Mouse (Mus musculus): Measurements from ENCODE around the gene Gm28308. TPM values are rescaled to one million over a fixed set of nuclear protein-coding genes. Genes with fewer than 3 reads are reported as not detected.

Gene Gm28308
- polyA plus RNA-seq, 2 experiments: 1.1 to 3.2 TPM

GRCm38 (mm10) chr6:52259811-52260261, 46.7 kb upstream of the Gm28308 start:
- H3K9ac ChIP-seq (ENCODE audit: low read depth, low read length, severe bottlenecking): peak overlapping the region; percentile 99
- under 1% methylated on average over 32 of the region's 39 CpGs for WGBS
- H3K27ac ChIP-seq (replicated peaks; ENCODE audit: low read depth, low read length): peak overlapping the region; percentile 95

GRCm38 (mm10) chr6:52259081-52259790, 46.1 kb upstream of the Gm28308 start:
- Histone ChIP-seq H3K4me2 (replicated peaks; ENCODE audit: low read depth, low read length, severe bottlenecking) (peak overlapping the region; percentile 96), H3K36me3 (ENCODE audit: control insufficient read depth, insufficient read depth, low read length) (peaks cover 10% of the 10 kb centered on the region; the same call in 1 of the 2 replicates), H3K4me3 (replicated peaks; ENCODE audit: low read length) (peak overlapping the region; percentile 76), H3K9ac (ENCODE audit: low read depth, low read length, severe bottlenecking) (peak overlapping the region; percentile 99), H3K9me3 (ENCODE audit: control insufficient read depth, low read length) (no peaks in the 10 kb centered on the region), H3K4me1 (ENCODE audit: control insufficient read depth, insufficient read depth, low read length) (0 out of 2 replicates have a peak, but pooled peaks cover 2% of the 10 kb centered on the region), H3K27me3 (ENCODE audit: control insufficient read depth, insufficient read depth, low read length) (peaks cover 12% of the 10 kb centered on the region; the same call in 1 of the 2 replicates), H3K27ac (replicated peaks; ENCODE audit: low read depth, low read length) (peak overlapping the region; percentile 95)
- DNase-seq (ENCODE audit: low spot score): no peak
- 1% methylated on average over 24 of the region's 25 CpGs for WGBS
- no peak; the same call in 1 of the 2 replicates for TF ChIP-seq POLR2A (IDR thresholded peaks at IDR 0.05; ENCODE audit: borderline replicate concordance, extremely low read depth, insufficient read depth, insufficient read length)
- ATAC-seq (ENCODE audit: low FRiP score, low read depth): no peak

More at GRCm38 (mm10) chr6:52259811-52260261, 46.7 kb upstream of the Gm28308 start:
- H3K4me3 ChIP-seq (replicated peaks; ENCODE audit: low read length): peak overlapping the region; percentile 76
- DNase-seq (ENCODE audit: low spot score): no peak
- H3K36me3 ChIP-seq (ENCODE audit: control insufficient read depth, insufficient read depth, low read length): peaks cover 10% of the 10 kb centered on the region; the same call in 1 of the 2 replicates
- peaks cover 12% of the 10 kb centered on the region; the same call in 1 of the 2 replicates for H3K27me3 ChIP-seq (ENCODE audit: control insufficient read depth, insufficient read depth, low read length)
- H3K9me3 ChIP-seq (ENCODE audit: control insufficient read depth, low read length): no peaks in the 10 kb centered on the region
- 0 out of 2 replicates have a peak, but pooled peaks cover 2% of the 10 kb centered on the region for H3K4me1 ChIP-seq (ENCODE audit: control insufficient read depth, insufficient read depth, low read length)
- TF ChIP-seq POLR2A (IDR thresholded peaks at IDR 0.05; ENCODE audit: borderline replicate concordance, extremely low read depth, insufficient read depth, insufficient read length): no peak
- no peak for ATAC-seq (ENCODE audit: low FRiP score, low read depth)
- peak overlapping the region; percentile 96 for H3K4me2 ChIP-seq (replicated peaks; ENCODE audit: low read depth, low read length, severe bottlenecking)

- no peak for ATAC-seq (ENCODE audit: low FRiP score, low read depth)
- Histone ChIP-seq H3K9me3 (ENCODE audit: control insufficient read depth, low read length) (no peaks in the 10 kb centered on the region), H3K4me2 (replicated peaks; ENCODE audit: low read depth, low read length, severe bottlenecking) (peak overlapping the region; percentile 96), H3K4me3 (replicated peaks; ENCODE audit: low read length) (peak overlapping the region; percentile 76), H3K4me1 (ENCODE audit: control insufficient read depth, insufficient read depth, low read length) (0 out of 2 replicates have a peak, but pooled peaks cover 3% of the 10 kb centered on the region), H3K27me3 (ENCODE audit: control insufficient read depth, insufficient read depth, low read length) (peaks cover 7% of the 10 kb centered on the region; the same call in 1 of the 2 replicates), H3K27ac (replicated peaks; ENCODE audit: low read depth, low read length) (0 out of 2 replicates have a peak overlapping the region, but pooled peaks have one; percentile 1), H3K9ac (ENCODE audit: low read depth, low read length, severe bottlenecking) (peak overlapping the region; percentile 99), H3K36me3 (ENCODE audit: control insufficient read depth, insufficient read depth, low read length) (peaks cover 26% of the 10 kb centered on the region; the same call in 1 of the 2 replicates)
- TF ChIP-seq POLR2A (IDR thresholded peaks at IDR 0.05; ENCODE audit: borderline replicate concordance, extremely low read depth, insufficient read depth, insufficient read length): no peak
- peak; percentile 90 for DNase-seq (ENCODE audit: low spot score)
- under 1% methylated on average over 6 of the region's 6 CpGs for WGBS
Observed at GRCm38 (mm10) chr6:52256956-52257355, 43.8 kb upstream of the Gm28308 start.

GRCm38 (mm10) chr6:52253511-52254500, 40.7 kb upstream of the Gm28308 start:
- DNase-seq (ENCODE audit: low spot score) (no peak), ATAC-seq (ENCODE audit: low FRiP score, low read depth) (peak; percentile 8; the same call in 1 of the 2 replicates)
- 0 out of 2 replicates have a peak, but pooled peaks have one; percentile 11 for TF ChIP-seq POLR2A (IDR thresholded peaks at IDR 0.05; ENCODE audit: borderline replicate concordance, extremely low read depth, insufficient read depth, insufficient read length)
- H3K9me3 ChIP-seq (ENCODE audit: control insufficient read depth, low read length): no peaks in the 10 kb centered on the region
- 1% methylated on average over 59 of the region's 59 CpGs for WGBS
- H3K4me1 ChIP-seq (ENCODE audit: control insufficient read depth, insufficient read depth, low read length): peaks cover 24% of the 10 kb centered on the region
- H3K4me3 ChIP-seq (replicated peaks; ENCODE audit: low read length): peak overlapping the region; percentile 76
- peak overlapping the region; percentile 96 for H3K27ac ChIP-seq (replicated peaks; ENCODE audit: low read depth, low read length)
- peak overlapping the region; percentile 92 for H3K9ac ChIP-seq (ENCODE audit: low read depth, low read length, severe bottlenecking)
- H3K36me3 ChIP-seq (ENCODE audit: control insufficient read depth, insufficient read depth, low read length): peaks cover 46% of the 10 kb centered on the region
- H3K4me2 ChIP-seq (replicated peaks; ENCODE audit: low read depth, low read length, severe bottlenecking): peak overlapping the region; percentile 96
- peaks cover 4% of the 10 kb centered on the region; the same call in 1 of the 2 replicates for H3K27me3 ChIP-seq (ENCODE audit: control insufficient read depth, insufficient read depth, low read length)
